Mouse (Mus musculus): ENCODE results near the gene Acsl1.
"Not testable (repeated sequence)": the region's sequence is repeated elsewhere in the genome, so short reads cannot be mapped to it uniquely, and the experiment has no call there.

Gene Acsl1

GRCm38 (mm10) chr8:46566914-46567529 lies 96.2 kb downstream of the Acsl1 start:
- no peak for DNase-seq

- no peak for DNase-seq
These were observed 97.1 kb downstream of the Acsl1 start for GRCm38 (mm10) chr8:46567946-46568345.

GRCm38 (mm10) chr8:46568942-46569341 lies 98.1 kb downstream of the Acsl1 start:
- no peak for DNase-seq

GRCm38 (mm10) chr8:46569659-46570441 lies 99.0 kb downstream of the Acsl1 start:
- no peak for DNase-seq

- no peak for DNase-seq
These were observed 99.8 kb downstream of the Acsl1 start for GRCm38 (mm10) chr8:46570673-46571072.

- no peak for DNase-seq
These were observed 102.6 kb downstream of the Acsl1 start for GRCm38 (mm10) chr8:46573446-46573845.

- DNase-seq, result no peak
These were observed 103.1 kb downstream of the Acsl1 start for GRCm38 (mm10) chr8:46573964-46574363.

GRCm38 (mm10) chr8:46578794-46579193 lies 108.0 kb downstream of the Acsl1 start:
- DNase-seq, result no peak

- not testable (repeated sequence) for DNase-seq
These were observed 113.5 kb downstream of the Acsl1 start for GRCm38 (mm10) chr8:46584328-46584727.

GRCm38 (mm10) chr8:46585576-46585975 lies 114.7 kb downstream of the Acsl1 start:
- no peak for DNase-seq

Measured in kidney, adult 11 months (tissue).